Mouse (Mus musculus) 3134 (cell line): ENCODE results near the gene Atp6v1b1.
"Not testable (repeated sequence)": the region's sequence is repeated elsewhere in the genome, so short reads cannot be mapped to it uniquely, and the experiment has no call there.

Source experiments
- DNase-seq: peaks from one replicate; pipeline ENCODE4 v3.0.0-alpha.2; 2011; ENCODE audit warnings: low spot score; ENCODE audit not compliant: insufficient read length; ENCODE audit errors: extremely low read depth

Gene Atp6v1b1

DNA sequence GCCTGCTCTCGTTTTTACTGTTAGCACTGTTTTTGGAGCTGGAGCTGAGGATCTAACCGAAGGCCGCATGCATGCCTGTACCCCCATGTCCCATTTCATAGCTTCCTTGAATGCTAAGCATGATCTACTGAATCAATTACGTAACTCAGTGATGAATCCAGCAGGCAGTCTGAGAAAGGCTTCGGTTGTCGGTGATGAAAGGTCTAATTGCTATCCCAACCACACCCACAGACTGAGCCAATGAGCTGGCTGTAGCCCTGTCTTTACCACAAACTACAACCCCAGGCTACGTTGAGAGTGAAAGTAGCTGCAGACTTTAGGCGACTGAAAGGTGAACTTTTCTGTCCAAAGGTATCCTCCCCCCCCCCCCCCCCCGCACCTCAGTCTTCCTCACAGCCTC, 31.3 kb downstream of the Atp6v1b1 start:
- DNase-seq, result no peak

DNA sequence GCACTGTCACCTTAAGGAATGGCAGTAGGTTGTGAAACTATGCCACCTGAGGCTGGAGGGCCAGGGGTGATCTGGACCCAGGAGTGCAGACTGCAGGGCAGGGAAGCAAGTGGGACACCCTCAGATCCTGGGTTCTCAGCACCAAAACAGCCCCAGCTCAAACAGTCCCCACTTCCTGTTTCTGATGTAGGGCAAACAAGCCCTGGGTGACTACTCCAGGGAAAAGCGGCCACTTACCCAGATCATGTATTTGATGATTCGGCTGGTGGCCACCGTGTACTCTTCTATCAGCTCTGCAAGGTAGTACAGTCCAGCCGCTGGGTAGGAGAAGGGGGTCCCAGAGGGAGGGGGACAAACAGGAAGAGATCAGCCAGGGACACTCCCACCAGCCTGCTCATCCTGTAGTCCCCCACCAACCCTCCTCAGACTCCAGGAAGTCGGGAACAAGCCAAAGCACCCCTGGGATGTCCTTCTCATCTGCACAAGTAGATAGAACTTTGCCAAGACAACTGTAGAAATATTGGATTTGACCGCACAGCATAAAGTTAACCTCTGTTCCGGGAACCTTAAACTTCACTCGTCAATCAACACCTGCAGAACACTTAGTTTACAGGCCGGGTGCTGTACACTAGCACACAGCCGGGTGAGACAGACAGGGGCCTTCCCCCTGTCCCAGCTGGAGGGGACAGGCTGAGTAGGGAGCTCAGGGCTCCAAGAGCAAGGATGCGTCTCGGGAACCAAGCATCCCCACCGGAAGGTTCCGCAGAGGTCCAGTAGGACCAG, 32.2 kb downstream of the Atp6v1b1 start:
- DNase-seq, result peak; percentile 45

GRCm38 (mm10) chr6:83775638-83776293, 33.0 kb downstream of the Atp6v1b1 start, which contains the start of gene Tex261:
Gene Tex261 (minus strand): TSS chr6:83775813.
- peak; percentile 90 for DNase-seq

DNA sequence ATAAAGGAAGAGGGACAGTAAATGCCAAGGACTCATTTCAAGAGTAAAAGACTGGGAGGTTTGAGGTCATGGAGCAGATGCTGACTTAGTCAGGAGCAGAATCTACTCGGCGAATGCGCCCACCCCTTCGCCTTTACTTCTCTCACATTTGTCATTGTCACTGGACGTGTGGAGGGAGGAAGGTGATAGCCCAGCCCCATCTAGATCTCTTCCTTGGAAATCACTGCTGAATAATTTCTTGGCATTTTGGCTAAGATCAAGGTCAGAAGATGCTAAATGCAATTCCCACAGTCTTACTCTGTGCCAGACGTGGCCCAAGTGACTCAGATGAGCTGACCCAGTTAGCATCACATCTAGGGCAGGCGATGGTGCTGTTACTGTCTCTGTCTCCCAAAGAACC, 35.5 kb downstream of the Atp6v1b1 start:
- DNase-seq, result no peak

DNA sequence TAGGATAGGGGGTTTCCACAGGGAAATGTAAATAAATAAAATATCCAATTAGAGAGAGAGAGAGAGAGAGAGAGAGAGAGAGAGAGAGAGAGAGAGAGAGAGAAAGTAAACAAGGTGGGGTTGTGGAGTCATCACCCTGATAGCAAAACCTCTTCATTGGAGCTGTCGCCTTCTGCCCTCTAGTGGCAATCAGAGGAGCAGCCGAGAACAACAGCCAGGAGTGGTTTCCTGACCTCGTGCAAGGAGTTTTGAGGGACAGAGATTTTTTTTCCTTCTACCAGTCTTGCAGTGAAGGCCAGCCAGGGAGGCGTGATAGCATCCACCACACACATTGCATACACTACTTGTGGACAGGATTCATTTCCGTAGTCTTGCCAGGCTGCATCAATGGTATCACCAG, 36.2 kb downstream of the Atp6v1b1 start:
- no peak for DNase-seq

DNA sequence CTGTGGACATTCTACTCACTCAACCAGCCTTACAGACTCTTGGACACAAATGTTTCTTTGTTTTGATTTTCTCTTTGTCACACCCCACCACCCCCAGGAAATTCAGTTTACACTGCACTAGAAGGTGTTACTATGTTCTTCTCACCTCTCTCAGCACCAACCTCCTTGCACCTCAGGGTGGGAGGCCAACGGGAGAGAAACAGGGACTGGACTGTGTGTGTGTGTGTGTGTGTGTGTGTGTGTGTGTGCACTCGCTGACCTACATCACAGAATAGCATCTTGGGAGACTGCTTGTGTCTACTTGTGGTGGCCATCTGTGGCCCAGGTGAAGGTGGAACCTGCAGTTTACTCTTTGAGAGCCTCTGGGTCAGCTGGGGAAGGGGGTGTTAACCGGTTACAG, 43.6 kb downstream of the Atp6v1b1 start:
- DNase-seq, result no peak

DNA sequence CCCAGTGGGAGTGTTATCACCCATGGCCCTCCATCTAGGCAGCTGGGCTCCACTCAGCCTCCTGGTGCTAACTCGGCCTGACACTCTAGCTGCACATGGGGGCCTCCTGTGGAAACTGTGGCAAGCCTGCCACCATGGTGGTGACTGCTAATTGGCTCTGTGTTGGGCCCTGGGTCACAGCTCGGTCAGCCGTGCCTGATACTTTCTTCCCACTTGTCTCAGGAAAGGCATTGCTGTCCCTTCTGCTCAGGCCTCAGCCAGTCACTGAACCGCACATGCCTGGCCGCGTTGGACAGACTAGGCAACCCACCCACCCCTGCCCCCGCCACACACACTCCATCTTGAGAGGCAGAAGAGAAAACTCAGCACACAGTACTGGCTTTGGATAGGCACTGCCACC, 45.8 kb downstream of the Atp6v1b1 start:
- DNase-seq, result no peak

DNA sequence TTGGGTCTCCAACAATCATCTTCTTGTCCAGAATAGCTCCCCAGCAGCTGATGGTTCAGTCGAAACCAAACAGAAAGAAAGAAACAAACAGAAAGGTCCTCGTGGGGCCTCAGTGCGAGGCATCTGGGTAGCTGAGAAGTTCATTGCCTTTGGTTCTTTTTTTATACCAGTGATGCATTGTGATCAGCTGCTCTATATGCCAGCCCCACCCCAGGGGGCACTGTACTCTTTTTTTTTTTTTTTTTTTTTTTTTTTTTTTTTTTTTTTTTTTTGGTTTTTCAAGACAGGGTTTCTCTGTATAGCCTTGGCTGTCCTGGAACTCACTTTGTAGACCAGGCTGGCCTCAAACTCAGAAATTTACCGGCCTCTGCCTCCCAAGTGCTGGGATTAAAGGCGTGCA, 47.7 kb downstream of the Atp6v1b1 start:
- DNase-seq, result not testable (repeated sequence)

DNA sequence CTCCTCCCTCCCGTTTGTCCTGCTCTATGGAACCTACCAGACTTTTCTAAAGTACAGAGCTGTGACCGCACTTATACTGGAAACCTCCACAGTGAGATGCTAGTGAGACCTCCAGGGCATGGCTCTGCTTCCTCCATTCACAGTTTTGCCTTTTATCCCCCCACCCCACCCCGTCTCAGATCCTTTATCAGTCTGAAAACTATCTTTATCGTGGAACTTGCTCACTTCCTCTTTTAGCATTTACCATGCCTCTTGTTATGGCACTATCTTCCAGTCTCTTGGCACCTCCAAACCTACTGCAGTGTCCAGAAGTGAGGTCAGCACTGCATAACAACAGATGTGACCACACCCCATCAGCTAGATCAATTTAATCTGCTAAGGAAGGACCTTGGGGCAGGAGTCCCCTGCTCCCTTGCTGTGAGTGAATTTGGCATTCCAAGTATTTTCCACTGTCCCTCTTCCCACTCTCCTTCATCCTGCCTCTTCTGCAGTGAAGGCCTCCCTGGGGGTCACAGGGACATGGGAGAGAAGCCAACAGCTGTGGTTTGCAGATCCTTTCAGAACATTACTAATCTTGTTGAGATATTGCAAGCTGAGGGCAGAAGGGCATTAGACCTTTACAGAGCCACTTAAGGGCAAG, 48.6 kb downstream of the Atp6v1b1 start:
- DNase-seq, result no peak

DNA sequence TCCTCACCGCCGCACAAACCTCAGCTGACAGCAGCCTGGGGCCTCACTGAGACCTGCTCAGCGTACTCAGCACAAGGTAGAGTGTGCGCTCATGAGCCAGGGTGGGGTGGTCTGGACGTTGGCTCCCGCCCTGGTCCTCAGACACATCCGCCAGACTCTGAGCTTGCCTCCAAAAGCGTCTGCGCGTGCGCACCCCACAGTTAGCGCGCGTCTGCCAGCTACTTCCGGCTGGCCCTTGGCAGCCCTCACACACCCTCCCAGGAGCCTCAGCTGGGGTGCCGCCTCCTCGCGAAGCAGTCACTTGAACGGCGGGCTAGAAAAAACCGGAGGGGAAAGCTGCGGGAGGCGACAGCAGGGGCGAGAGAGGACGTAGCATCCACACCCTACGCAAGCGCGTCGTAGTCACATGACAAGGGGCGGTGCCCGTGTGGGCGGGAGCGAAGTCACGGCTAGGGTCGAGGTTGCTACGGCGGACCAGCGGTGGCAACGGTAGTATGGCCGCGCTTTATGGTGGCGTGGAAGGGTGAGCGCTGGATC, 52.0 kb downstream of the Atp6v1b1 start, which contains the start of gene Nagk:
Nagk (plus strand) TSS at position 223 of the 537 bp plus-strand sequence.
- DNase-seq, result peak; percentile 95

DNA sequence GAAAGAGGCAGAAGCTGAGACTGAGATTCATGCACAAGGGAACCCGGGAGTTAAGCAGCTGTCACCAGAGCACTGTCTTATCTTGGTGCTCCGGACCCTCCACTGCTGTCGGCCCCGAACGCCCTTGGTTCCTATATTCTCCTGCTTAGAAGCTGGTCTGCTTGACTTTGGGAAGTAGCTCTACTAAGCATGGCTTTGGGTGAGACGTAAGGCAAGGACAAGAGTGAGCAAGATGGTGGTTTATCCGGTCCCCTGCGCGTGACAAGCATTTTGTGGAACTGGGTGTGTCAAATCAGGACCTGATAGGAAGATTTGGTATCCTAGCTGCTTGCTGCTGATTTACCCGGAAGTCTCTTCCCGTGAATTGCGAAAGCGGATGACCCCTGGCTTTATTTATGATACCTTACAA, 52.7 kb downstream of the Atp6v1b1 start:
- DNase-seq, result no peak

DNA sequence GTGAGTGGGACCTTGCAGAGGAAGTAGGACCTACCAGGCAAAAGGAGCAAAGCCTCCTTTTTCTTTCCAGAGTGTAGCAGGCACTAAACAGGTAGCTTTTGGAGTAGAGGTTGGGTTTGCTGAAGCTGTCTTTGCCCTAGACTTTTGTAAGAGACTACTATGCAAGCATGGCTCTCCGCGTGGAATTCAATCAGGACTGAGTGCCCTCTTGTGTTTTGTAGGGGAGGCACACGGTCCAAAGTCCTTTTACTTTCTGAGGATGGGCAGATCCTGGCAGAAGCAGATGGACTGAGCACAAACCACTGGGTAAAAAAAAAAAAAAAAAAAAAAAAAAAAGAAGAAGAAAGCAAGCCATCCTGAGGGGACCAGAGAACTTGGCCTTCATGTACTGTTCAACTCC, 53.9 kb downstream of the Atp6v1b1 start:
- no peak for DNase-seq

GRCm38 (mm10) chr6:83802033-83802432, 59.2 kb downstream of the Atp6v1b1 start:
- no peak for DNase-seq

GRCm38 (mm10) chr6:83802846-83803245, 60.1 kb downstream of the Atp6v1b1 start:
- DNase-seq, result no peak
